Mouse (Mus musculus): Measurements from ENCODE around the gene Mcm10.
A peak's percentile ranks its signal among the peaks of the same experiment; 100 is the strongest.

Gene Mcm10

DNA sequence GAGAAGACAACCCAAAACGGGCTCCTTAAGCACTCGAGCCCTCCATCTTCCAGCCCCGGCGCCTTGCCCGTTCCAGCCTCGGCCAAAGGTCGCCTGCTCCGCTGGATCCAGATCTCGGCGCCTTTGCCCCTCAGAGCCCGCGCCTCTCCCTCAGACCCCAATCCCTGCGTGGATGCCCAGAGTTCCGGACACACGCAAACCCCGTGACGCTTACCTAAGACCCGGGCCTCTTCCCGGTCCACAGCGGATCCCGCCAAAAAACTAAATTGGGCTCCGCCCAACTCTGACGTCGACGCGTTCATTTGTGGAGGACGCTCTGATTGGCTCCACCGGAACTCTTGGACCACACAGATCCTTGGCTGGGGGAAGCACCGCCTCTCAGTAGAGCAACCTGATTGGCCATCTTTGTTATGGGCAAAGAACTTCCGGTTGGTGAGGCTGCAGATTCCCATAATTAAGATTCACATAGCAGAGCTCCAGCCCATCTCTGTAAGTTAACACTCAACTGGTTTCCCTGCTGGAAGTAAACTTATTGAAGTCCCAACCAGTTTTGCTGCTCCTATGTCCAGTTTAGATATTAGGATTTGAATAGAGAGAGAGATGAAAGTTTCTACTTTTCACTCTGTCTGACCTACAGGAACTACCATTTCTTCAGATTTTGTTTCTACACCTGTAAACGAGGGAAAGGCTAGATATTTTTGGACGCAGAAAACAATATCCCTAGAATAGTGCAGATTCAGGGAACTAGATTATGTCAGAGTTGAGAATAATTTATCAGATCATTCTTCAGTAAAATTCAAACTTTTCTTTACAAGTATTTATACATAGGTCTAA lies at the start of gene Mcm10:
TSS of gene Mcm10 (minus strand) at position 301 of the 834 bp plus-strand sequence.
- peak; percentile 92 for DNase-seq

- no peak for DNase-seq
These were observed 48.6 kb upstream of the Mcm10 start for GRCm38 (mm10) chr2:5061133-5061708.

GRCm38 (mm10) chr2:5059997-5060396 lies 47.4 kb upstream of the Mcm10 start:
- no peak for DNase-seq

DNA sequence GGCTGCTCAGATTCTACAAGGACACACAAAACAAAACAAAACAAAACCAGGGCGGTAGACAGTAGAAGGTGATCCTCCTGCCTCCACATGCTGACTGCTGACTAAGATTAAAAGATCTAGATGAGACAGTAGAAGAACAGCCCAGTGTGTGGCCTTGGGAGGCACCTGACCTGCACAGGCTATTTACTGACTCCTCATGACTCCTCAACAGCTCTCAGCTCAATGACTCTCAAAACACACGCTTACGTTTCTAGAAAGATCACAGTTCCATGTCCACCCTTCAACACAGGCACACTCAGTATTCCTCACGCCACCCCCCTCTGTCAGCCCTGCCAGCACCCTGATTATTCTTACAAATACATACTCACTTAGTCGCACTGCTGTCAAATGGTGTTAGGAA lies 45.8 kb upstream of the Mcm10 start:
- DNase-seq = no peak

DNA sequence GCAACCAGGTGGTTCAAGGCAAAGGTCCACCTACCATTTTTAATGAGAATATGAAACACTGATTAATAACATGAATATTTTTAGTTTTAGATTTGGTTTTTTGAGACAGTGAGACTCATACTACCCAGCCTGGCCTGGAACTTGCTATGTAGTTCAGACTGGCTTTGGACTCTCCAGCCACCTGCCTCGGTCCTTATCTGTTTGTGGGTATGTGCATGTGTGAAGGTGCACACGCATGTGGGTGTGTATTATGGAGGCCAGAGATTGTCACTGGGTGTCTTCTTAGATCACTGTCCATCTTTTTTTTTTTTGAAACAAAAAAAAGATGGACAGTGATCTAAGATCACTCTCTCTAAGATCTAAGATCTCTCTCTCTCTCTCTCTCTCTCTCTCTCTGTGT lies 38.0 kb upstream of the Mcm10 start:
- DNase-seq = no peak

- DNase-seq = no peak
These were observed 34.4 kb upstream of the Mcm10 start for GRCm38 (mm10) chr2:5047016-5047415.

GRCm38 (mm10) chr2:5045269-5045965 lies 32.8 kb upstream of the Mcm10 start:
- DNase-seq = no peak

DNA sequence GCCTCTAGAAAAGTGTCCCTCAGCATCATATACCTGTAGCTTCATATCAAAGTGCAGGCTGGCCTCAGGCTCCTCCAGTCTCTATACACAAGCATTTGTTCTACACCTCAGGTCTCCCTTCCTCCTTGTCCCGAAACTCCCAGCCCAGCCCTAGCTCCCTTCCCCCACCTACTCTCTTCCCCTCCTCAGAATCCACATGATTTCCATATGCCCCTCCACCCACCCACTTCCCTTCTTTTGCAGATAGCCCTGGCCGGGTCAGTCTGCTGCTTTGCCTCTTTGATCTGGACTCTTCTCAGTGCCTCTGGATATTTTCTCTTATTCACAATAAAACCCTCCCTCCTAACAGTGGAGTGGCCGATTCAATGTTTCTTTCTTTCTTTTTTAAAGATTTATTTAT lies 31.7 kb upstream of the Mcm10 start:
- DNase-seq = no peak

- no peak for DNase-seq
These were observed 30.8 kb upstream of the Mcm10 start for GRCm38 (mm10) chr2:5043476-5043761.

DNA sequence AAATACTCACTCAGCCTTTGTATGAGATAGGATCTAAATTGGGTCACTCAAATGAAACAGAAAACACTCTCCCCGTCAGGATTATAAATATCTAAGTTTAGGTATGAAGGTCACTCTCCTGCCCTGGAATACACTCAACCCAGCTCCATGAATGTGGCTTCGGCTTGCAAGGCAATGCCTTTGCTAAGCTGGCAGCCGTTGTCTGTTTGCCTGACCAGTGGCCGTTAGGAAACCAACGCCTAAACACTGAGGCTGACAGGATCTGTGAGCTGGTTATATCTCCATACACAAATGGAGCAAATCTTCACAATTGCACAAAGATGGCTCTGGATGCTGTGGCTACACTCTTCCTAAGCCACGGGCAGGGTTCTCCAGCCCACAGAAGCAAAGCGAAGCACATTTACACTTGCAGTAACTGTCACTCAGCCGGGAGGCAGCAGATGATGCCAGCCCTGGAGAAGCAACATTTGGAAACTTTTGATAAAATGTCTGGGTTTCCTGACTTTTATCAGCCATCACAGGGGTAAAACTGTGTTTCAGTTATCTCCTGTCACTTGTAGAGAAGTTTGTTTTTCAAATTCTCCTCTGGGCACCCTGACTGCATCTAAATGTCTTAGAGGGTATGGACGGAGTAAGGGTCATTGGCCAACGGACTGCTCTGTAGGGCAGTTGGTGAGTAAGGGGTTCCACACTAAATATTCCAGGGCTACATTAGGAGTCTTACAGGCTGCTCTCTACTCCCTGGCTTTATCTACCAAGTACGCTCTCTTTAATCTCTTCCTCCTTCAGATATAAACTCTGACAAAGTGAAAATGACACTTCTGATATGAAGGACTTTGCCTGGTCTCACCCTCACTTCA lies 30.3 kb upstream of the Mcm10 start:
- no peak for DNase-seq

GRCm38 (mm10) chr2:5041854-5042253 lies 29.3 kb upstream of the Mcm10 start:
- DNase-seq = no peak

DNA sequence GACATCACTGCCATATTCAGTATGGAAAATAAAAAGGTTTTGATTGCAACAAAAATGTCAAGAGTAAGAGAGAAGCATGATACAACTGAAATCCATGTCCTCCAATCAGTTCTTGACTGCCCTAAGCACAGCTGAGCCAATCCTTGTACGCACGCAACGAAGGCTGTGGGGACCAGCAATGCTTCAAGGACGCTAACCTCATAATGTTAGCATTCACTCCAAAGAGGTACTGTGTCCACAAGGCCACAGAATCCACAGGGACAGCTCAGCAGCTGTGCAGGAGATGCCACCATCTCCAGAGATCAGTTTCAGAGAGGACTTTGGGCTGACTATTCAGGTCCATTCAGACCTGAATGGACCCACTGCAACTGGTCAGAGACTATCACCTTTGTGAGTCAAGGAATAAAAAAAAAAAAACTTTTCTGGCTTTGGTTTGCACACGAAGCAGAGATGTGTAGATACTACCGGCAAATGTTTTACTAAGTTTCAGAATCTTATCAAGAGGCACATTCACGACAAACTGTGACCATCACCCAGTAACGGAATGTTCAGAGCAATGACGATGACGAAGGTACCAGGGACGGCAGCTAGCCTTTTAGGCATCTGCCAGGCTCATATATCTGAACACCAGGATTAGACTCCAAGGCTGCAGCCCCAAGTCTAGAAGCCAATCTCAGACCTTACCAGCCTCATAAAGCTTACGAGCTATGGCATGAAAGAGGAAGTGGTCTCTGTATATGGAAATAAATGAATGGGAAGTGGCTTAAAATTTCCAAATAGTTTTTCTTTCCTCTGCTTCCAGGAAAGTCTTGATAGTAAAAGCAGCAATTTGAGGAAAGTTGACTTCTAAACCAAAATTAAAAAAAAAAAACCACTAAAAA lies 27.9 kb upstream of the Mcm10 start:
- DNase-seq = no peak

DNA sequence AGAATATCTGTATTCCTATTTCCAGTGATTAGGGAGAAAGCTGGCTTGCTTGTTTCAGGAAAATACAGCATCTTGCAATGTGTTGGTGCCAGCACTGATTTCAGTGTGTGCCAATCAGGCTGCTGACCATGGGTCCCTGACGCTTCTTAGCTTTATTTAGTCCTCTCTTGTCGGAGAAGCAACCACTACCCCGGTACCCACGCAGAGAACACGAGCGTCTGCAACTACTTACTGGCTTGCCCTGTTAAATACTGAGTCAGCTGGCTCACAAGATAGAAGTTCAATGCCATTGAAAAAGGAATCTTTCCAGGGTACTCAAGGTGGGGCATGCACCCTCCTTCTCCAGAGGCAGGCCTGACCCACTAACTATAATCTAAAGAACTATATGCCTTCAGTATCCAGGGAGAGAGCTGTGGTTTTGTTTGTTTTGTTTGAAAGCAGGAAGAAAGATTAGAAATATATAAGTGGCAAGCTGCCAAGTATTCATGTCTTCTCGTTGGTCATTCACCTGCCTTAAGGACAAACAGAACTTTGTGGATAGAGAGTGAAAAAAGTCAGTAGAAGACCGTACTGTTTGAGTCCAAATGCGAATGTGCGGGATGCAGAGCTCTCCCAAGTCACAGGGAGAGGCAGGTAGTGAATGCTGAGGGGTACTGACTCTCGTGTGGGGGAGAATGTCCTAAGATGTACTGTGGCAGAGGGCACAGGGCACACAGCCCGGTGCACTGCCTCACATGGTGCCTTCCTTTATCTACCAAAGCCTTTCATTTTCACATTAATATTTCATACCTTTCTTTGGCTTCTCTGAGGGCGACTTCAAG lies 27.0 kb upstream of the Mcm10 start:
- DNase-seq = no peak

DNA sequence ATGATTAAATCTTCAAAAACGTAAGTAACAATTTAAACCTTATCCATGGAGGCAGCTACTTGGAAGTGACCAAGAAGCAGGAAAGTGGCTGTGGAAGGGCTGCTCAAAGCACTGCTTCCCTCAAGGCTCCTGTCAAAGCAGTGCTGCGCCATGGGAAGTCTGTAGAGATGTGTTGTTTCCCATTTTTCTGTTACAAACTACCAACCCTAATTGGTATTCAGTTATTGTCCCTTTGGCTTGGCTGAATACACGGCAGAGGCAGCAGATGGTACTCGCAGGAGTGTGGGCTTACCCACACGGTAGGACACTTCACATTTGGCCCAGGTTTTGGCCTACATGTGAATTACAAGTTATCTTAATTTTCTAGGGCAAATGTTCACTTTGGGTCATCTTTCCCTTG lies 25.7 kb upstream of the Mcm10 start:
- no peak for DNase-seq

DNA sequence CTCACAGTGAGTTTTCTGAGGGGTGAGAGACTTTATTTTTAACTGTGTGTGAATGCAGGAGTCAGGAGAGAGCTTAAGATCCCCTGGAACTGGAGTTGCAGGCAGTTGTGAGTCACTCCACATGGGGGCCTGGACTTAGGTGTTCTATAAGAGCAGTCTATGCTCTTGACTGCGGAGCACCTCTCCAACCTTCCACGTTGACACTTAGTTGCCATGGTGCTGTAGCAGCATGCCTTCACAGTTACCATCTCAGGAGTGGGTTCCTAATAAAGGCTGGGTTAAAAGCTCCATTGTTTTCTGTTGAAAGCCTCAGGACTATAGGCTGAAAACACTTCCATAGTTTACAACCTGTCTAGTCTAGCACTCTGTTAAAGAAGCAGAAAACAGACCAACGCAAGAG lies 24.8 kb upstream of the Mcm10 start:
- no peak for DNase-seq

GRCm38 (mm10) chr2:5036411-5037076 lies 24.0 kb upstream of the Mcm10 start:
- no peak for DNase-seq

- no peak for DNase-seq
These were observed 22.6 kb upstream of the Mcm10 start for GRCm38 (mm10) chr2:5035241-5035640.

DNA sequence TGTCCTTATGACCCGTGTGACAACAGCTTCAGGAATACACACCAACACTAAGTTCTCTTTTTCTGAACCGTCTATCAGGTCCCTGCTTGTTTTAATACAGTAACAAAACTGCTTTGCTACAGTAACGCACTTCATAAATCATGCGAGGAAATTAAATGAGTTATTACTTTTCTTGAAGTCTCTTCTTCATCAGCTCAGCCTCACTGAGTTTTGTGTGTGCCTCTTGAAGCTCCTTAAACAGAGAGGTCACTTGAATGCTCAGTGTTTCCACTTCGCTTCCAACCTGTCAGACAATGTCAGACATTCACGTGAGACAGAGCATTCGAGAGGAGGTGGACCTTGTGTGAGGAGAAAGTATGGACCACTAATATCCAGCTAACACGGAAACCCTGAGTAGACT lies 22.2 kb upstream of the Mcm10 start:
- no peak for DNase-seq

DNA sequence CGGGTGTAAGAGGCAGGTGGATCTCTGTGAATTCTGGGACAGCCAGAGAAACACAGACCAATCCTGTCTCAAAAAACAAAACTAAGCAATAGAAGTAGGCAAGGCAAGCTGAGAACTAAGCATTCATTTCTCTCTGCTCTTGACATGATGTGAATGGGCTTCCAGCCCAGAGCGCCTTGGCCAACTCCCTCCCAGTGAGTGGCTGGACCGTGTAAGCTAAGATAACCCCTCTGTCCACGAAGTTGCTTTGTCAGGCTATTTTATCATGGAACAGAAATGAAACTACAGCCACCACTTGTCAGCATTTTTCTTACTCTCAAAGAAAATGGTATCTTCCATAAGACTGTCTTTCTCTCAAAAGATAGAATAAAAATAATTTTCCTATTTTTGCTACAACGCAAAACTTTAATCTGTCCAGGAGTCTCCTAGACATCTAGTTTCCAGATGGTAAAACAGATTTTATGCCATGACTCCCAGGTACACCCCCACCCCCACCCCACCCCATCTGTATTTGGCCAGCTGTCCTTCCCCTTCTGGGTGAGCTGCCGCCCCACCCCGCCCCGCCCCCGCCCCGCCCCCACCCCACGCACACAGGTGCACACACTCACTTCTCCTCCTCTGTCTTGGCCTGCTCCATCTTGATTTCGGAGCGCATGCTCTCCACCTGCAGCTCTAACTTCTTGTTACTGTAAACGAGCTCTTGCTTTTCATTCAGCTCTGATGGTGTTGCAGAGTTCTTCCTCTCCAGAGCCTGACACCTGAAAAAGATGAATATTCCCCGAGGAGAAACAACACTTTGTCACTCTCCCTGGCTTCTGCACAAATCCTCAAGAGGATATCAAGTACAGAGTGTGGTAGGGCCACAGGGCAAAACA lies 21.2 kb upstream of the Mcm10 start:
- no peak for DNase-seq

GRCm38 (mm10) chr2:5032665-5033064 lies 20.1 kb upstream of the Mcm10 start:
- DNase-seq = no peak

Measured in thymus, postnatal 25 days (tissue).